Mouse (Mus musculus): ENCODE data around the gene Adcy3. TPM values are rescaled to one million over a fixed set of nuclear protein-coding genes. Genes with fewer than 3 reads are reported as not detected.

The Adcy3 gene
- total and polyA plus RNA-seq, 3 experiments: 0.13 to 0.34 (median 0.13) TPM

DNA sequence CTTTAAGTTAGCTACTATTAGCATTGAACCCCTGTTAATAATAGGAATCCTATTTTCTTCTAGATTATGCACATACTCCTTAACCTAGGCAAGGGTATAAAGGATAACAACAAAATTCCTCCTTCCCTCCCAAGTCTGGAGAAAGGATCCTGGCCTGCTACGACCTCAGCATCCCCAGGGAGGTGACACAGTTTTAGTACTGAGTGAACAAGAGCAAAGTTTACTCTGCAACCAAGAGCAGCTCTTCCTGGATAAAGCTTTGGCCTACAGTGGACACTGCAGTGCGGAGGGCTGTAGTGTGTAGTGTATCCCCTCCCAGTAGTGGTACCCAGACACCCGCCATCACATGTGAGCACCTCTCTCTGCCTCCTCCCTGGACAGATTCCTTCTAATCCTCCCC, 19.1 kb downstream of the Adcy3 start:
- Histone ChIP-seq H3K9ac (ENCODE audit: insufficient read depth, low read depth) (no peak overlapping the region), H3K4me1 (ENCODE audit: control insufficient read depth in 1 of 2, insufficient read depth in 2 of 2) (no peaks in the 10 kb centered on the region), H3K79me2 (replicated peaks; ENCODE audit: control insufficient read depth, extremely low read depth, insufficient read depth, poor library complexity, severe bottlenecking) (no peaks in the 10 kb centered on the region), H3K4me2 (ENCODE audit: insufficient read depth, low read depth, poor library complexity, severe bottlenecking) (no peak overlapping the region), H3K27ac (ENCODE audit: insufficient read depth, low read depth) (no peak overlapping the region), H3K36me3 (replicated peaks in 1 of 2; ENCODE audit: control insufficient read depth in 1 of 2, insufficient read depth in 1 of 2, low read length in 1 of 2) (no peaks in the 10 kb centered on the region), H3K9me3 (replicated peaks; ENCODE audit: low read length) (no peaks in the 10 kb centered on the region), H3K4me3 (replicated peaks in 1 of 3; ENCODE audit: low read depth in 2 of 3, low read length in 2 of 3, poor library complexity in 1 of 3) (no peak overlapping the region), H3K27me3 (replicated peaks) (no peaks in the 10 kb centered on the region)
- dilution Hi-C loops (cut with MboI; ENCODE audit: extremely low pct_ligation_motif_present, extremely low pct_unique_long_range_greater_than_20kb, low sequenced_read_pairs) (no loop called here), in situ Hi-C loops (cut with MboI; ENCODE audit: low pct_ligation_motif_present, low pct_unique_long_range_greater_than_20kb, low sequenced_read_pairs) (no loop called here)
- DNase-seq (ENCODE audit: extremely low read depth): no peak
- TF ChIP-seq RCOR1 (conservative IDR thresholded peaks at IDR 0.05; ENCODE audit: low read depth, low read length) (no peak), CHD2 (IDR thresholded peaks at IDR 0.05; ENCODE audit: low read length) (no peak), USF1 (IDR thresholded peaks at IDR 0.05; ENCODE audit: low read depth, low read length) (no peak), ETS1 (conservative IDR thresholded peaks at IDR 0.05; ENCODE audit: low read depth, low read length) (no peak), SIN3A (IDR thresholded peaks at IDR 0.05; ENCODE audit: low read length) (no peak), UBTF (IDR thresholded peaks at IDR 0.05; ENCODE audit: low read depth, low read length) (no peak), CHD1 (IDR thresholded peaks at IDR 0.05; ENCODE audit: low read depth, low read length) (no peak), MXI1 (IDR thresholded peaks at IDR 0.05; ENCODE audit: low read depth, low read length) (no peak), MAZ (IDR thresholded peaks at IDR 0.05; ENCODE audit: low read depth, low read length) (no peak), ELF1 (IDR thresholded peaks at IDR 0.05; ENCODE audit: low read depth, low read length) (no peak)

DNA sequence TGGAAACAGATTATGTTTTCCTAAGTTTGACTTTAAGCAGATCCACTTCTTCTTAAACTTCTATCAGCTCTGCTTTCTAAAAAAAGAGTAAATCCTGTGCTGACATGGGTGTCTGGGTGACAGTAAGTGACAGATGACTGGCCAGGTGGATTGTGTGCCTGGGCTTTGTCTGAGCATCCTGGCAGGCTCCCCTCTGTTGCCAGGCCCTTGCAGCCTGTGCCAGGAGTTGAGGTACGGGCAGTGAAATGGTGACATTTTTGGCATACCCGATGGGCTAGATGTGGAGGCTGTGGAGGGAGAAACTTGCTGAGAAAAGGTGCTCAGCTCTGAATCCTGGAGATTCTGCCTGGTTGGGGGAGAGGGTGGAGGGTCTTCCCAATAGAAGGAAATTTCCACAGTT, 24.6 kb downstream of the Adcy3 start:
- H3K27ac ChIP-seq (ENCODE audit: insufficient read depth, low read depth): no peak overlapping the region
- dilution Hi-C loops (cut with MboI; ENCODE audit: extremely low pct_ligation_motif_present, extremely low pct_unique_long_range_greater_than_20kb, low sequenced_read_pairs): no loop called here

DNA sequence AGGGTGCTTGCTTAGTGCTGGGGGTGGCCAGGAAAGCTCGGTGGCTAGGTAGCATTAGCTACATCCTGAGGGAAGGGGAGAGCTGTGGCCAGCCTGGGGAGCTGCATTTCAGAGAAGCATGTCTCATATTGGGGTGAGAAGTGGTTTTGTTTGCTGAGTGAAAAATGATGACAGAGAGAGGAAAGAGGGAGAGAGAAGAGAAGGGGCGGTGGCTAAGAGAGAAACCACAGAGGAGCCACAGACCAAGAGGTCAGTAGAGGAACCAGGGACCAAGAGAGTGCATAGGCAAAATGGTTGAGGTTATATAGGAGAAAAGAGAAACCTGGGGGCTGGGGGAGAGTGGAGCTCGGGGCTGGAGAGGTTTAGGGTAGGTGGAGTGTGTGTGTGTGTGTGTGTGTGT, 25.3 kb downstream of the Adcy3 start:
- no peak for TF ChIP-seq POLR2AphosphoS2 (IDR thresholded peaks at IDR 0.05; ENCODE audit: low read depth, low read length)
- no peak for TF ChIP-seq MAX (IDR thresholded peaks at IDR 0.05; ENCODE audit: low read length)
- no peak overlapping the region for H3K4me3 ChIP-seq (replicated peaks in 1 of 3; ENCODE audit: low read depth in 2 of 3, low read length in 2 of 3, poor library complexity in 1 of 3)
- H3K27me3 ChIP-seq (replicated peaks): no peaks in the 10 kb centered on the region
- no peaks in the 10 kb centered on the region for H3K9me3 ChIP-seq (replicated peaks; ENCODE audit: low read length)
- no peak for DNase-seq (ENCODE audit: extremely low read depth)
- in situ Hi-C loops (cut with MboI; ENCODE audit: low pct_ligation_motif_present, low pct_unique_long_range_greater_than_20kb, low sequenced_read_pairs): no loop called here
- H3K27ac ChIP-seq (ENCODE audit: insufficient read depth, low read depth): no peak overlapping the region
- H3K79me2 ChIP-seq (replicated peaks; ENCODE audit: control insufficient read depth, extremely low read depth, insufficient read depth, poor library complexity, severe bottlenecking): no peaks in the 10 kb centered on the region
- no peaks in the 10 kb centered on the region for H3K4me1 ChIP-seq (ENCODE audit: control insufficient read depth in 1 of 2, insufficient read depth in 2 of 2)
- no peak overlapping the region for H3K9ac ChIP-seq (ENCODE audit: insufficient read depth, low read depth)
- H3K4me2 ChIP-seq (ENCODE audit: insufficient read depth, low read depth, poor library complexity, severe bottlenecking): no peak overlapping the region
- H3K36me3 ChIP-seq (replicated peaks in 1 of 2; ENCODE audit: control insufficient read depth in 1 of 2, insufficient read depth in 1 of 2, low read length in 1 of 2): no peaks in the 10 kb centered on the region
- dilution Hi-C loops (cut with MboI; ENCODE audit: extremely low pct_ligation_motif_present, extremely low pct_unique_long_range_greater_than_20kb, low sequenced_read_pairs): no loop called here

More for the DNA sequence above, 24.6 kb downstream of the Adcy3 start:
- no peak for DNase-seq (ENCODE audit: extremely low read depth)
- Histone ChIP-seq H3K4me3 (replicated peaks in 1 of 3; ENCODE audit: low read depth in 2 of 3, low read length in 2 of 3, poor library complexity in 1 of 3) (no peak overlapping the region), H3K9me3 (replicated peaks; ENCODE audit: low read length) (no peaks in the 10 kb centered on the region), H3K4me2 (ENCODE audit: insufficient read depth, low read depth, poor library complexity, severe bottlenecking) (no peak overlapping the region), H3K27me3 (replicated peaks) (no peaks in the 10 kb centered on the region), H3K9ac (ENCODE audit: insufficient read depth, low read depth) (no peak overlapping the region), H3K36me3 (replicated peaks in 1 of 2; ENCODE audit: control insufficient read depth in 1 of 2, insufficient read depth in 1 of 2, low read length in 1 of 2) (no peaks in the 10 kb centered on the region), H3K79me2 (replicated peaks; ENCODE audit: control insufficient read depth, extremely low read depth, insufficient read depth, poor library complexity, severe bottlenecking) (no peaks in the 10 kb centered on the region), H3K4me1 (ENCODE audit: control insufficient read depth in 1 of 2, insufficient read depth in 2 of 2) (no peaks in the 10 kb centered on the region)
- no peak for TF ChIP-seq EP300 (IDR thresholded peaks at IDR 0.05; ENCODE audit: low read length)
- TF ChIP-seq POLR2A (IDR thresholded peaks at IDR 0.05; ENCODE audit: low read depth, low read length): no peak
- TF ChIP-seq NELFE (IDR thresholded peaks at IDR 0.05; ENCODE audit: low read depth, low read length): no peak
- TF ChIP-seq KAT2A (IDR thresholded peaks at IDR 0.05; ENCODE audit: insufficient replicate concordance, low read length): no peak
- in situ Hi-C loops (cut with MboI; ENCODE audit: low pct_ligation_motif_present, low pct_unique_long_range_greater_than_20kb, low sequenced_read_pairs): no loop called here

Measured in CH12.LX (cell line).